Mouse (Mus musculus) neural tube, embryonic 13.5 days (tissue): ENCODE measurements around the gene Pou4f1. TPM values are rescaled to one million over a fixed set of nuclear protein-coding genes. Genes with fewer than 3 reads are reported as not detected.

Experiments
- ATAC-seq: fragments of 200-750 bp; cut with Nextera tagmentation; 2 replicates; pipeline ENCODE4 v1.8.0; 2017; ENCODE audit warnings: low read depth, mild to moderate bottlenecking, moderate TSS enrichment, moderate library complexity
- H3K27ac ChIP-seq: fragments of 300-500 bp; sonication (generic); replicated peaks from 2 replicates; pipeline ENCODE4 v1.5.1; 2015; ENCODE audit warnings: moderate library complexity, mild to moderate bottlenecking, inconsistent platforms
- H3K27me3 ChIP-seq: fragments of 300-500 bp; sonication (generic); 2 replicates; pipeline ENCODE4 v1.6.1; 2015; ENCODE audit warnings: mild to moderate bottlenecking, inconsistent platforms
- H3K36me3 ChIP-seq: fragments of 300-500 bp; sonication (generic); 2 replicates; pipeline ENCODE4 v1.6.1; 2015; ENCODE audit warnings: mild to moderate bottlenecking, inconsistent platforms
- H3K4me1 ChIP-seq: fragments of 300-500 bp; sonication (generic); replicated peaks from 2 replicates; pipeline ENCODE4 v1.6.1; 2015; ENCODE audit warnings: inconsistent platforms
- H3K4me2 ChIP-seq: fragments of 300-500 bp; sonication (generic); 2 replicates; pipeline ENCODE4 v1.6.1; 2015; ENCODE audit warnings: inconsistent platforms, mild to moderate bottlenecking, moderate library complexity
- H3K4me3 ChIP-seq: fragments of 300-500 bp; sonication (generic); 2 replicates; pipeline ENCODE4 v1.5.1; 2015; ENCODE audit warnings: mild to moderate bottlenecking, inconsistent platforms
- H3K9ac ChIP-seq: fragments of 300-500 bp; sonication (generic); 2 replicates; pipeline ENCODE4 v1.6.1; 2015; ENCODE audit warnings: moderate library complexity, mild to moderate bottlenecking, inconsistent platforms
- H3K9me3 ChIP-seq: fragments of 300-500 bp; sonication (generic); 2 replicates; pipeline ENCODE4 v1.6.1; 2016; ENCODE audit warnings: inconsistent platforms
- WGBS: fragments of 180-500 bp; shearing (Covaris S2); methylation state at CpG from one replicate; pipeline ENCODE4 v1.1.7; 2015; 5-methylcytosine and 5-hydroxymethylcytosine counted together
- polyA plus RNA-seq: library from polyadenylated mRNA; unstranded; fragments of >200 nt; fragmentation: Nextera tagmentation; extraction: Ambion mirVana; gene quantifications from 2 replicates; pipeline ENCODE4 v1.2.1, GENCODE M21; 2015

The Pou4f1 gene
- polyA plus RNA-seq, 1 experiment from 2014 or later, result 154 TPM

- H3K4me2 ChIP-seq, result no peak overlapping the region
- H3K9ac ChIP-seq, result no peak overlapping the region
- no peak overlapping the region for H3K4me3 ChIP-seq
- H3K27ac ChIP-seq, result no peak overlapping the region
- peaks cover 10% of the 10 kb centered on the region for H3K4me1 ChIP-seq
- ATAC-seq, result no peak
- WGBS, result 32% methylated on average over 14 of the region's 14 CpGs
- no peaks in the 10 kb centered on the region for H3K36me3 ChIP-seq
- H3K27me3 ChIP-seq, result peaks cover 7% of the 10 kb centered on the region; the same call in 1 of the 2 replicates
- H3K9me3 ChIP-seq, result no peaks in the 10 kb centered on the region
These were observed 43.9 kb downstream of the Pou4f1 start for GRCm38 (mm10) chr14:104423688-104424470.

Other genes starting within 250 kb of the Pou4f1 start
- 29.5 and 33.8 TPM in 2 replicates for gene Rnf219, start 54.6 kb upstream of the Pou4f1 start, polyA plus RNA-seq